Mouse (Mus musculus): ENCODE measurements at regions not wholly inside any gene's neighbourhood (a gene's known extent, or its start where the extent isn't known, plus 50 kb on each side); places are given as distances from the start of the nearest gene placed in this dataset.

GRCm38 (mm10) chr10:16438414-16438813 is 1284.6 kb upstream of the Cited2 start:
- no peak for DNase-seq (ENCODE audit: low spot score)

DNA sequence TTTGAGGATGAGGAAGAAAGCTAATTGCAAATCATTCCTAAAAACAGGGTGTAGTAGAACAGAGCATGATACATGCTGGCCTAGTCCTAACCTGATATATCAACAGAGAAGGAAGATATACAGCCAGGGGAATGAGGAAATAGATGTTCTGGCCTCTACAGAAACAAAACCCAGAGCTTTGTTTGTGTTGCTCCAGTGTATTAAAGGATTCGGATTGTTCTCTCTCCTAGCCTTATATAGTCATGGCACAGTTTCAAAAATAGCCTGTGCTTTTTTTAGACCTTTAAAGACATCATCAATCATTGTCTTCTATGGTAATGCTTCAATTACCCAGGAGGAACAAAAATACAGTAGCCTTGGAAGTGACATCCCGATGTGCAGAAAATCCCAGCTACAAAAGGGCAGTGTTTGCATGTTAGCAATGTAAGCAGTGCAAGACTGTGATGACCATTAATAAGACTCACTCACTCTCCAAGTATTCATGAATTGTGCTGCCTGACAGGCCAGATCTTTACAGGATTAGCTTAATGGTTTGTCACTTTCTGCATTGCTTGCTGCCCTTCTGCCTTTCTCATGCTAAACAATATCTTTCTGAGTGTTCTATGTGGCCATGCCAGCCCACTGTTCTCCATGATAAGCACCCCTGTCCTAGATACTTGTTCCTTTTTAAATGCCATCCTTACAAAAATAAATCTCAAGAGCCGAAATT is 1281.9 kb upstream of the Cited2 start:
- no peak for DNase-seq (ENCODE audit: low spot score)

GRCm38 (mm10) chr10:16441661-16442072 is 1281.4 kb upstream of the Cited2 start:
- DNase-seq (ENCODE audit: low spot score): no peak

GRCm38 (mm10) chr10:16443901-16444300 is 1279.1 kb upstream of the Cited2 start:
- DNase-seq (ENCODE audit: low spot score): no peak

- no peak for DNase-seq (ENCODE audit: low spot score)
Measured at GRCm38 (mm10) chr10:16467935-16468334, 1255.1 kb upstream of the Cited2 start.

- no peak for DNase-seq (ENCODE audit: low spot score)
Measured at GRCm38 (mm10) chr10:16469711-16470110, 1253.3 kb upstream of the Cited2 start.

- no peak for DNase-seq (ENCODE audit: low spot score)
Measured at GRCm38 (mm10) chr10:16473952-16474521, 1249.0 kb upstream of the Cited2 start.

- no peak for DNase-seq (ENCODE audit: low spot score)
Measured at GRCm38 (mm10) chr10:16498580-16498979, 1224.4 kb upstream of the Cited2 start.

GRCm38 (mm10) chr10:16507681-16508080 is 1215.3 kb upstream of the Cited2 start:
- DNase-seq (ENCODE audit: low spot score): no peak

GRCm38 (mm10) chr10:16508161-16508560 is 1214.9 kb upstream of the Cited2 start:
- DNase-seq (ENCODE audit: low spot score): no peak

GRCm38 (mm10) chr10:16514656-16515055 is 1208.4 kb upstream of the Cited2 start:
- DNase-seq (ENCODE audit: low spot score): no peak

GRCm38 (mm10) chr10:16521895-16522294 is 1201.1 kb upstream of the Cited2 start:
- DNase-seq (ENCODE audit: low spot score): no peak

GRCm38 (mm10) chr10:16524101-16524500 is 1198.9 kb upstream of the Cited2 start:
- no peak for DNase-seq (ENCODE audit: low spot score)

GRCm38 (mm10) chr10:16527693-16528092 is 1195.3 kb upstream of the Cited2 start:
- DNase-seq (ENCODE audit: low spot score): no peak

DNA sequence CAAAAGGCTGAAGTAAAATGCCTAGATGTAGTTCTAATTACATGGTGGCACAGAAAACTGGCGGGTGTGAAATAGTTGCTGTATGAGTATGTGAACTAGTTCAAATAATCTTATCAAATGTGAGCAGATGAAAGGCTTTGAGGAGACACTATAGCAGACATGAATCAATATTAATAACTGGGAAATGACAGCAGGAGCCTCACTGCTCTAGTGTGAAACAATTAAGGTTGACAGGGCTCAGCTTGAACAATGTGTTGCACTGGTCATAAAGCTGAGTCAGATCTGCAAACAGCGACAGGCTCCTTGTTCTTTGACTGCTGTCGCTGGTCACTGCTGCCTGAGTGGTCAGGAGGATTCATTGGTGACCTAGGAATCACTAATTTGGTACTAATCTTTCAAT is 1185.4 kb upstream of the Cited2 start:
- DNase-seq (ENCODE audit: low spot score): no peak

DNA sequence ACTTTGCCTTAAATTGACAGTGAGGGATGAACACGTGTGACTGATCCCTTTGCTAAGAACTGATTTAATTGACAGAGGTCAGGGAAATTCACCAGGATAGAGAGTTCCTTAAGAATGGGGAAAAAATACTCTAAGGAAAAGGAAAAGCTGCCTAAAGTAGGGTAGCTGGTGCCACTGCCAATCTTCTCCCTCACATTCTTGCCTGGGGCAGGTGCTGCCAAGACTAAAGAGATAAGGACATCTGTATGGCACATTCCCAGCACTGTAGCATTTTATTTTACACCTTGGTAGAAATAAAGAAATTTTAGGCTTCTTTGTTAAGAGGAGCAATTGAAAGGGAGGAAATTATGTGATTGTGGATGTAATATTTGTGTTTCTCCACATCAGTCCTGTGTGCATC is 1184.6 kb upstream of the Cited2 start:
- DNase-seq (ENCODE audit: low spot score): no peak

DNA sequence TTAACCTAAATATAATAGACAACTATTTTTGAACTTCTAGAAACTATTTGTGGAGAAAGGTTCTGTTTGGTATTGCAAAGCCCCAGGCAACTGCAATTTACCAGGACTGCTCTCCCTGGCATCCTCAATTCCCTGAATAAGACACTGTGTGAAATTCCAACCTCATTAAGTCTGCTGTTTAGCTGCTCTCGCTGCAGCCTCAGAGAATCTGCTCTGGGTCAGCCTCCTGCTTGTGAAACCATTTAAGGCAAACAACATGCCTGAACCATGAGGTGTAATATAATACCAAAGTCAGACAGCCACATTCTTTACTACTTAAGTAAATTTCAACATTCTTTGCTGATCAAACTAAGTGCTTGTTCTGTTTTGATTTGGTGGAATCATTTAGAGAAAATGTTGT is 1177.6 kb upstream of the Cited2 start:
- DNase-seq (ENCODE audit: low spot score): no peak

- no peak for DNase-seq (ENCODE audit: low spot score)
Measured at GRCm38 (mm10) chr10:16552861-16553635, 1170.0 kb upstream of the Cited2 start.

DNA sequence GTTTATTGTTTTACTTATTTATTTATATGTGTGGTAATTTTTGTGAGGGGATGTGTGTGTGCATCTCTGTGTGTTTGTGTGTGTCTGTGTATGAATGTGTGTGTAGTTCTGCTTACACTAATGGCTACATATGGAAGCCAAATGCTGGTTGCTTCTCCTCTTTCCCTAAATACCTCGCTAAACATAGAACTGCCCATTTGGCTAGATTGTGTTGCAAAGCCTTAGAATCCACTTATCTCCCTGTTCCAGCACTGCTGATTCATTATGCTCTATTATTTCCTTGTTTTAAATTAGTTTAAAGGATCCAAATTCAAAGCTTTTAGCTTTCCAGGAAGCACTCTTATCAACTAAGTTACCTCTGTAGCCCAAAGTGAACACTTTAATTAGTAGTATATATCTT is 1148.5 kb upstream of the Cited2 start:
- no peak for DNase-seq (ENCODE audit: low spot score)

GRCm38 (mm10) chr10:16578554-16579078 is 1144.4 kb upstream of the Cited2 start:
- no peak for DNase-seq (ENCODE audit: low spot score)

DNA sequence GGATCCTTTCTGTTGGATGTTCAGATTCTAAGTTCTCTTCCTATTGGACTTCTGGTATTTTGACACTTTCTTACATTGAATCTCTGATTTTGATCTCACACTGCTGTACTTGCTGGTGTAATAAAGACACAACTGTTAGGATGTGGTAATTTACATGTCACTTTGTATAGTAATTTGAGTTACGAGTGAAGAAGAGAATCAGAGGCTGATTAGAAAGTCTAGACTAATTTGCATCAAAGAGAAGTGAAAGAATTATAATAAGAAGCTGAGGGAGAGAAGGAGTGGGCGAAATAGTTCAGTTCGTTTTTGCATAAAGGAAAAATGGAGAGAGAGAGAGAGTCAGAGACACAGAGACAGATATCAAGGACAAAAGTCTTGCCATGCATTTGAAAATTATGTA is 1142.8 kb upstream of the Cited2 start:
- DNase-seq (ENCODE audit: low spot score): no peak

- no peak for DNase-seq (ENCODE audit: low spot score)
Measured at GRCm38 (mm10) chr10:16588833-16589232, 1134.2 kb upstream of the Cited2 start.

- no peak for DNase-seq (ENCODE audit: low spot score)
Measured at GRCm38 (mm10) chr10:16589399-16589798, 1133.6 kb upstream of the Cited2 start.
